Mouse (Mus musculus): ENCODE data around the gene Galnt7.

Gene Galnt7

DNA sequence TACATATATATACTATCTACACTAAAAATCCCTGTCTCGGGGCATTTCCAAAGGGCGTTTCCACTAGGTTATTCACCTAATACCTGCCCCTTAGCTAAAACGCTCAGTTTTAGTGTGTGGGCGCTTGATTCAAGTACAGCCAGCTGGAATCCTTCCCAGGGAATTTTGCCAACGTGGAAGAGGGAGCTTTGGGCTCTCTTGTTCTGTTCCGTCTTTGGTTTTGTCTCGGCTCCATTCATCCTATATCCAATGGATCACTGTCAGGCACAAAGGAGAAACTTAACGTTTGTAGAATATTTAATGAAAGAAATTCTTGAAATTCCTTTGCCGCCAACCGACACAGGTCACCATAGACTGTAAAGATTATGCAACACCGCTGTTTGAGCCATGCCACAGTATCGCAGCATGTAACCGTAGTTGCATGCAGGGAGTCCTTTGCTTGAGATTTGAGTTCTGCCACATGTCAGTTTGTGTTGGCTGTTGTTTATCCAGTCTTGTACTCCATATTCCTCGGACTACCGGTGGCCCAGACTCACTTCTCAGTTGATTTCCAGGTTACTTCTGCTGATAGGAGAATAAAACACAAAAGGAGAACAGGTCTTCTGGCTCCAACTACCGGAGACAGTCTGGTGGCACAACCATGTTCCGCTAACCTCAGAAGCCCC lies 153.9 kb downstream of the Galnt7 start:
- DNase-seq (ENCODE audit: low spot score): peak; percentile 41

DNA sequence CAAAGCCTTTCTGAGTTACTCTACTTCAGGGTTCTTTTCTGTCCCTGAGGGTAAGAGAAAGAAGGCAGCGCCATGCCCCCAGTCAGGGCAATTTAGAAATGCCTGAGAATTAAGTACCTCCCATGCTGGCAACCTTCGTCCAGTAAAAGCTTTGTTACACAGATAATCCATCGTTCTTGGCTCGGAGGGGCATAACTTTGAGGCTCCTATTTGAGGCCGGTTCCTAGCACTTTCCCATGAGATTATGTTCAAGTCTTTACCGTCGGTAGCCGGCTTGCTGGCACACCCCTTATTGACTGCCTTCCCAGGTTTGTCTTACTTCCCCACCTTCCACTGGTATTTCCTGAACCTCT lies 154.4 kb downstream of the Galnt7 start:
- no peak for DNase-seq (ENCODE audit: low spot score)

DNA sequence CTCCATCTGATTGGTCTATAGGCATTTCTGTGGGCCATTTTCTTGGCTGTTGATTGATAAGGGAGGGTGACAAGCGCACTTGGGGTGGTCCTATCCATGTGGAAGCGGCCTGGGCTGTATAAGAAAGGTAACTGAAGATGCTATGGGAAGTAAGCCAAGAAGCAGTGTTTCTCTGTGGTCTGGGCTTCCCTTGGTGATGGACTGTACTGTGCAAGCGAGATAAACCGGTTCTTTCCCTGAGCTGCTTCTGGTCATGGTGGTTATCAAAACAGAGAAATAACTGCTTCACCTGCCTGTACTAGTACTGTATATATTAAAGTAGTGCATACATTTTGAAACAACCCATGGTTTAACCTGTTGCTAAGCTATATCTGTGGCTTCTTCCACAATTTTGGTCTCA lies 161.0 kb downstream of the Galnt7 start:
- no peak for DNase-seq (ENCODE audit: low spot score)

DNA sequence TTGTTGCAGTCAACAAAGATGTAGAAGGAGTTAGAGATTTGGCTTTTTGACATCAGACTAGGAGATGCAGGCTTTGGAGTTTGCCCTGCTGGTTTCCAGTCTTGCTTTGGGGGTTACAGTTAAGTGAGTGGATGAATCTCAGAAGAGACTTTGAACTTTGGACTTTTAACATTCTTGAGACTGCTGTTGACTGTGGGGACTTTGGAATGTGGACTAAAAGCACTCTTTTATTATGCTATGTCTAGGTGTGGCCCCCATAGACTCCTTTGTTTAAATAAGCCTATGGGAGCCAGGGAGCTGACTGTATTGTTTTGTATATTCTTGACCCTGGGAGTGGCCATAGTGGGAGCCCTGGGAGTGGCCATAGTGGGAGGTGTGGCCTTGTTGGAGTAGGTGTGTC lies 162.9 kb downstream of the Galnt7 start:
- no peak for DNase-seq (ENCODE audit: low spot score)

DNA sequence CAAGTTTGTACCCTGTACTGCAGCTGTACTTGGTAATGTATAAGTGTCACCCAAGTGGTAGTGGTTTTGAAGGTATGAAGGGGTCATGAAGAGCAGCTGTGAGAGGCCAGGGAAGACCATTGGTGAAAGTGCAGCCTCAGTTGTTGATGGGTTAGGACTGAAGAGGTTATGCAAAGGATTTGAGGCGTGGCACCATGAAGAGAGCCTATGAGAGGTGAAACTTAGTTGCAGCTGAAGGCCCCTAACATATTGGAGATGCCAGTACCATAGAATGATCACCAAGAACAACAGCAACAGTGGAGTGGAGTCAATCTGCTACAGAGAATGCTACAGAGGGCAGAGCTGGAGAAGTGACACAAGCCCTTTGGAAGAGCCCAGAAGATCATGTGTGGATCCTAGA lies 163.5 kb downstream of the Galnt7 start:
- DNase-seq (ENCODE audit: low spot score): no peak

DNA sequence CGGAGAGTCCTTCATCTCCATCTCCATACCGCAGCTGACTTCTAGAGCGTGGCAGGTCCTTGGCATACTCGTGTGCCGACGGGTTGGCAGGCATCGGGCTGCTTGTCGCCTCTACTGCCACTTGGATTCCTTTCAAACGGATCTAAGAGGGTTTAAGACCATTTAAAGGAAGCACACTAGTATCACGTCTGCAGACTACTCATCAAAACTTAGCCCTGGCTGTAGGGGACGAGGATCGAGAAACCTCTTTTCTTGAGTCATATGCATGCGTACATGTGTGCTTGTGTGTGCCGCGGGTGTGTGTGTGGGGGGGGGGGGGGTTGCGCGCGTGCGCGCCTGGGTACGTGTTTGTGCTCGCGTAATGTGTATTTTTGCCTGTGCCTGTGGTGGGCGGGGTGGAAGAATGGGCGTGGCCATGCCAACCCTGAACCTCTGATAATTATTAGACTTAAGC lies 164.5 kb downstream of the Galnt7 start:
- DNase-seq (ENCODE audit: low spot score): no peak

DNA sequence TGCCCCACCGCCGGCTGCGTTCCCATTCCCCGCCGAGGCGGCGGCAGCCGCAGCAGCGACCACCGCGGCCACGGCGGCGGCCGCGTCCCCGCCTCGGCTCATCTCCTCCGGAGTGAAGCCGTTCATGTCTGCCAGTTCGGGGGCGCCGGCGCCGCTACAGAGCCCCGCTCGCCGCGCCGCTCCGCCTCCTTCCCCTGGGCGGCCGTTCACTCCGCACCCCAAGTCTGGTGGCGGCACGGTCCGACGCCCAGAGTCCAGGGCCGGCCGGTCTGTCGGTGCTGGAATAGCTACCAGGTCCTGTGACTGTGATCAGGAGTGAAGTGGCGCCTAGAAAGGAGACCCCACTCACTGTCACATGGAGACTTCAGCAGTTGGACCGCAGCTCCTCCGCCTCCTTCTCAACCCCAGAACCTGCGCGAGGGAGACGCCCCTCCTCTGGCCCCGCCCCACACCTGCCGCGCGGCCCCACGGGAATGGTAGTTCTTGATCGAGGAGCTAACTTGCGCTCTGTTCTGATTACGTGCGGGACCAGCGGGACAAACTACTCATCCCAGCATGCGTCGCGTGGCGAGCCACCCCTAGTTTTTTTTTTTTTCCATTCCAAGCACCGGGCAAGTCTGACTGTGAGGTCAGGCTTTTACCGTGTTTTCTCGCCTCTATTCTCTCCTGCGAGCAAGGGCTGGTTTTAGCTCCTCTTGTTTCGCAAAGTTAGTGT lies 165.2 kb downstream of the Galnt7 start, which contains the start of gene Sap30:
Gene Sap30, minus strand, starts transcription at position 420 of the 715 bp plus-strand sequence.
- peak; percentile 91 for DNase-seq (ENCODE audit: low spot score)

DNA sequence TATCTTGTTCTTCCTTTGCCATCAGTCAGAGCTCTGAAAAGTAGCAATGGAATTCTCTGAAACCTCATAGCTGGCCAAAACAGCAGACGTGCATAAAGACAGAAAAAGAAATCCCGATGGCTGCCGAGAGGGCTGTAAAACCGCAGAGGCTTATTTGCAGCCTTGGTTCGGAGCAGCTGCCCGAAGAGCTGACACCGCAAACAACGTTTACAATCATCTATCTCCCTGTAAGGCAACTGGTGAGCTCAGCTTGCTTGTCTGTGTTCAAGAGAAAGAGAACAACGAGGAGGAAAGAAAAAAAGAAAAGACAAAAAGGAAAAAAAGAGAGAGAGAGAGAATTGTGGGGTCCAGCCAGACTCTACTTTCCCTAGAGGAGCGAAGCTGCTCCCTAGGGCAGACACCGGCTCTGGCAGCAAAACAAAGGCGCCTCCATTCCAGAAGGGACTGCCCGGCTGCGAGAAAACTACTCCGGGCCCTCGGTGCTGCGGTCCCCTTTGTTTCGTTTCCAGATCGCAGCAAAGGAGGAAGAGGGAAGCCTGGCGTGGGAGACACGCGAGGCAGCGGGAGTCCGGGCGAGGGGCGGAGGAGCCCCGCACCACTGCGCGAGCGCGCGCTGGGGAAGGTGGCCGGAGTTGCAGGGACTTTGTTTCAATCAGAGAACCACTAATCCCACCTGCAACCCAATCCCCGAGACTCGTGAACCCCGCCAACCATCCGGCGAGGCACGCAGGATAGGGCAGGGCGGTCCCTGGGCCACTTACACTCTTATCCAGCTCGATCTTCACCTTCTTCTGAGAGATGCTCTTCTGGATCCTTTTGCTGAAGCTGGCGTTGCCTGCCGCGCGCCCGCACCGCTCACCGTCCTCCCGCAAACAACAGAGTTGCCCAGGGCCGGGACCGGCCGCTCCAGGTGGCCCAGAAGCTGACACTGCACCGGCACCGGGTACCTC lies 166.1 kb downstream of the Galnt7 start:
- DNase-seq (ENCODE audit: low spot score): peak; percentile 36

DNA sequence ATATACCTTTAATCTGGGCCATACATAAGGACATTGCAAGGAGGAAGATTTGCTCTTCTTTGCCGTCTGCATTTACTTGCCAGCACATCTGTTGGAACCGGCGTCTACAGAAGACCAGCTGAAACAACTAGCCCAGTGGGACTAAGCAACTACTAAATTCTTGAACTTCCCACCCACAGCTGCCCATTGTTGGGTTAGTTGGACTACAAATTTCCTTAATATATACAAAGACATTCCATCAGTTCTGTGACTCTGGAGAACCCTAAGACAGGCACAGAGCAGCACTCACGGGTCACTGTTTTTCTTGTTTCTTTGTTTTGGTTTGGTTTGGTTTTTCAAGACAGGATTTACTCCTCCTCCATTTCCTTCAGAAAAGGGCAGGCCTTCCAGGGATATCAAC lies 172.2 kb downstream of the Galnt7 start:
- no peak for DNase-seq (ENCODE audit: low spot score)

DNA sequence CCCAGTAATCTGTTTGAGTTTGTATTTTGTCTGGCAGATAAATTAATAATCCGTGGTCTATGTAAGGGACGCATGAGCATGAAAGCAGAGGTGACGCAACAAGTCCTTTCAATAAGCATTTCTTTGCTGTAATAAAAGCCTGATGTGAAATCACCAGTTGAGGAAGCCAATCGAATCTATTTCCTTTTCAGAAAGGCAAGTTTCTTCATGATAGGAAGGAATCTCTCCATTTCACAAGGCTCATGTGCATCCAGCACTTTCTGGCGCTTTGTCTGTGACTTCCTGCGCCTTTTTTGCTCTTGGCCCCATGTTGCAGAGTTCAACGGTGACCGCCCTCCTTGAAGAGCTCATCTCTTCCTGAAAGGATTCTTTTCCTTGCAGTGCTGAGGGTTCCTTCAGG lies 173.1 kb downstream of the Galnt7 start:
- DNase-seq (ENCODE audit: low spot score): no peak

DNA sequence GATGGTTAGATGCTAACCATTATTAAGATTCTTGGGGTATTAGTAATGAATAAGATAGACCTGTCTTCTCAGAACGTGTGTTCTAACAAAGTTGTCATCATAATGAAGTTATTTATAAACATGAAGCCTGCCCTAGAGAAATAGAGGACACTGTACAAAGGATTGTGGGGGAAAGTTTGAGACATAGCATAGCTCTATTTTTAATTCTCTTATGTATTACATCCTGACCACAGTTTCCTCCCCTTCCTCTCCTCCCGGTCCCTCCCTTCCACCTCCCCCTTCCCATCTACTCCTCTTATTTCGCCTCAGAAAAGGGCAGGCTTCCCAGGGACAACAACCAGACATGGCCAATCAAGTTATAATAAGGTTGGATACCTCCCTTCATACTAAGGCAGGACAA lies 174.4 kb downstream of the Galnt7 start:
- no peak for DNase-seq (ENCODE audit: low spot score)
